12 mouse cellular contexts compared by ENCODE assay signal in the genomic region with DNA sequence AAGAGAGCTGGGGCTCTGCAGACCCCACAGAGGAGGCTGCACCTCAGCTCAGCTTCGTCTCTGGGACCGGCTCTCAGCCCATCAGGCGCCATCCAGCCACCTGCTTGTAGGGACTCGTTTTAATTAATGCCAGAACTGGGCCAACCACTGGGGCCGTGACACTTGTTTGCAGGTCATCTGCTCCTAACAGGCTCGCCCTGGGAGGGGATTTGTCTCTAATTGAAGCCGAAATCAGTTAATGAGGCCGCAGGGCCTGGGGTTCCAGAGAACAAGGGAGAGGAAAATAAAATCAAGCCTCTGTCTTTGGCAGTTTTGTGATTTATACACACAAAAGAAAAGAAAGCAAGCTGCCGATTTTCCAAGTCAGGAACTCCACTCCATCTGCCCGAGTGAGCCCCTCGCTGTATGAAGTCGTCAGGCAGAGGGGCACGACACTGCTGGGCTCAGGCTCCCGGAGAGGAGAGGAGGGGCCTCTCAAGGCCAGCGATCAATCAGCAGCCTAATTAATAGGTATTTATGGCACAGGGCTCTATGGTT.
A peak's percentile ranks its signal among the peaks of the same experiment; 100 is the strongest.
DNase-seq lines count a peak whose midpoint lies in the region; ATAC-seq and TF ChIP-seq lines count a peak whose summit lies in the region.
"Had no signal": no experiment of that assay in that cellular context is flagged by ENCODE, and none has a peak within 500 bp of the region (broad histone marks: within the 10 kb centered on the region; RNA-seq: fewer than 3 reads in every experiment).

No protein-coding gene starts in this region.

- DNase-seq in stomach, postnatal 0 days (ENCODE audit: low spot score), result no peak
- DNase-seq in hindbrain, embryonic 10.5 days (ENCODE audit: low spot score), result peak; percentile 45
- no peak for DNase-seq in heart, postnatal 36 days
- no peak for DNase-seq in lung, postnatal 0 days (ENCODE audit: low spot score)
- no peak for DNase-seq in liver, postnatal 0 days
- DNase-seq in left cerebral cortex, postnatal 25 days (ENCODE audit: low spot score in 2 of 2), result no peak
- DNase-seq: right cerebral cortex, postnatal 4 days had no signal

- no peak overlapping the region for H3K27ac ChIP-seq in stomach, embryonic 16.5 days (ENCODE audit: low read length)
- H3K27ac ChIP-seq in stomach, postnatal 0 days (replicated peaks), result no peak overlapping the region
- peak overlapping the region; percentile 65 for H3K27ac ChIP-seq in hindbrain, embryonic 10.5 days
- 0 out of 2 replicates have a peak overlapping the region, but pooled peaks have one; percentile 2 for H3K27ac ChIP-seq in midbrain, embryonic 12.5 days (replicated peaks)
- no peak overlapping the region for H3K27ac ChIP-seq in lung, postnatal 0 days (ENCODE audit: low read length)
- no peak overlapping the region for H3K27ac ChIP-seq in liver, postnatal 0 days (ENCODE audit: low read depth)
- H3K27ac ChIP-seq: heart, embryonic 10.5 days; kidney, embryonic 15.5 days; limb, embryonic 15.5 days had no signal

- H3K4me1 ChIP-seq in stomach, embryonic 16.5 days (ENCODE audit: control insufficient read depth, insufficient read depth, low read length), result peaks cover 2% of the 10 kb centered on the region; the same call in 1 of the 2 replicates
- no peaks in the 10 kb centered on the region for H3K4me1 ChIP-seq in stomach, postnatal 0 days (replicated peaks; ENCODE audit: control insufficient read depth, insufficient read depth)
- peaks cover 37% of the 10 kb centered on the region for H3K4me1 ChIP-seq in hindbrain, embryonic 10.5 days (replicated peaks)
- peaks cover 32% of the 10 kb centered on the region for H3K4me1 ChIP-seq in midbrain, embryonic 12.5 days
- H3K4me1 ChIP-seq in lung, postnatal 0 days (ENCODE audit: insufficient read depth, low read depth, low read length), result no peaks in the 10 kb centered on the region
- peaks cover 8% of the 10 kb centered on the region; the same call in 1 of the 2 replicates for H3K4me1 ChIP-seq in liver, postnatal 0 days (ENCODE audit: insufficient read depth)

- no peak for TF ChIP-seq CTCF in stomach, postnatal 0 days (IDR thresholded peaks at IDR 0.05; ENCODE audit: low read depth)
- no peak for TF ChIP-seq CTCF in lung, postnatal 0 days (IDR thresholded peaks at IDR 0.05)
- no peak for TF ChIP-seq CTCF in liver, postnatal 0 days (IDR thresholded peaks at IDR 0.05; ENCODE audit: low read depth)

- no peaks in the 10 kb centered on the region for H3K36me3 ChIP-seq in stomach, embryonic 16.5 days (ENCODE audit: control insufficient read depth, insufficient read depth, low read length)
- H3K36me3 ChIP-seq in stomach, postnatal 0 days (ENCODE audit: control insufficient read depth, insufficient read depth, low read length), result no peaks in the 10 kb centered on the region
- no peaks in the 10 kb centered on the region for H3K36me3 ChIP-seq in hindbrain, embryonic 10.5 days
- no peaks in the 10 kb centered on the region for H3K36me3 ChIP-seq in midbrain, embryonic 12.5 days
- no peaks in the 10 kb centered on the region for H3K36me3 ChIP-seq in lung, postnatal 0 days (ENCODE audit: insufficient read depth, low read length)
- no peaks in the 10 kb centered on the region for H3K36me3 ChIP-seq in liver, postnatal 0 days (replicated peaks; ENCODE audit: insufficient read depth, low read length)
- H3K36me3 ChIP-seq: heart, embryonic 10.5 days; kidney, embryonic 15.5 days; limb, embryonic 15.5 days had no signal

- no peak for TF ChIP-seq EP300 in stomach, postnatal 0 days (optimal IDR thresholded peaks at IDR 0.05)
- TF ChIP-seq EP300 in lung, postnatal 0 days (IDR thresholded peaks at IDR 0.05), result no peak
- TF ChIP-seq EP300 in liver, postnatal 0 days (IDR thresholded peaks at IDR 0.05; ENCODE audit: low read depth), result no peak

- no peak overlapping the region for H3K4me3 ChIP-seq in stomach, embryonic 16.5 days (replicated peaks; ENCODE audit: low read length)
- H3K4me3 ChIP-seq in stomach, postnatal 0 days (ENCODE audit: low read depth, low read length), result no peak overlapping the region
- peak overlapping the region; percentile 11 for H3K4me3 ChIP-seq in hindbrain, embryonic 10.5 days
- no peak overlapping the region for H3K4me3 ChIP-seq in midbrain, embryonic 12.5 days
- no peak overlapping the region for H3K4me3 ChIP-seq in lung, postnatal 0 days (ENCODE audit: low read depth, low read length)
- H3K4me3 ChIP-seq in liver, postnatal 0 days (ENCODE audit: low read depth, low read length), result no peak overlapping the region
- H3K4me3 ChIP-seq: heart, embryonic 10.5 days; kidney, embryonic 15.5 days; limb, embryonic 15.5 days had no signal

- no peaks in the 10 kb centered on the region for H3K9me3 ChIP-seq in stomach, embryonic 16.5 days (replicated peaks; ENCODE audit: control insufficient read depth, low read length)
- H3K9me3 ChIP-seq in stomach, postnatal 0 days (ENCODE audit: control insufficient read depth, low read length), result no peaks in the 10 kb centered on the region
- H3K9me3 ChIP-seq in hindbrain, embryonic 10.5 days, result no peaks in the 10 kb centered on the region
- H3K9me3 ChIP-seq in midbrain, embryonic 12.5 days, result no peaks in the 10 kb centered on the region
- no peaks in the 10 kb centered on the region for H3K9me3 ChIP-seq in lung, postnatal 0 days (ENCODE audit: low read length)
- no peaks in the 10 kb centered on the region for H3K9me3 ChIP-seq in liver, postnatal 0 days (ENCODE audit: low read length)
- H3K9me3 ChIP-seq: heart, embryonic 10.5 days; kidney, embryonic 15.5 days; limb, embryonic 15.5 days had no signal

- intact Hi-C loops in heart, postnatal 36 days (cut with DNase I), result no loop called here
- intact Hi-C loops in left cerebral cortex, postnatal 25 days (cut with DNase I), result no loop called here

- no peak for ATAC-seq in stomach, embryonic 16.5 days (ENCODE audit: insufficient read depth, low FRiP score)
- ATAC-seq in stomach, postnatal 0 days (ENCODE audit: low FRiP score, low TSS enrichment), result no peak
- ATAC-seq in midbrain, embryonic 12.5 days (ENCODE audit: low FRiP score, low read depth), result peak; percentile 78; the same call in 1 of the 2 replicates
- no peak for ATAC-seq in lung, postnatal 0 days
- ATAC-seq in liver, postnatal 0 days, result no peak

- H3K27me3 ChIP-seq in stomach, embryonic 16.5 days (ENCODE audit: control insufficient read depth, insufficient read depth, low read length), result no peaks in the 10 kb centered on the region
- H3K27me3 ChIP-seq in stomach, postnatal 0 days (ENCODE audit: control insufficient read depth, insufficient read depth, low read length), result no peaks in the 10 kb centered on the region
- H3K27me3 ChIP-seq in hindbrain, embryonic 10.5 days (ENCODE audit: insufficient read depth, poor library complexity, severe bottlenecking), result peaks cover 65% of the 10 kb centered on the region
- H3K27me3 ChIP-seq in midbrain, embryonic 12.5 days, result peaks cover 50% of the 10 kb centered on the region
- no peaks in the 10 kb centered on the region for H3K27me3 ChIP-seq in lung, postnatal 0 days (replicated peaks; ENCODE audit: insufficient read depth, low read length)
- no peaks in the 10 kb centered on the region for H3K27me3 ChIP-seq in liver, postnatal 0 days (ENCODE audit: insufficient read depth, low read length)
- H3K27me3 ChIP-seq: kidney, embryonic 15.5 days had no signal

- H3K4me2 ChIP-seq in stomach, embryonic 16.5 days (ENCODE audit: low read depth, low read length), result no peak overlapping the region
- no peak overlapping the region for H3K4me2 ChIP-seq in stomach, postnatal 0 days (replicated peaks; ENCODE audit: low read depth)
- peak overlapping the region; percentile 27 for H3K4me2 ChIP-seq in midbrain, embryonic 12.5 days (replicated peaks)
- H3K4me2 ChIP-seq in lung, postnatal 0 days (replicated peaks; ENCODE audit: low read depth, low read length), result no peak overlapping the region
- H3K4me2 ChIP-seq in liver, postnatal 0 days (ENCODE audit: low read depth, low read length), result no peak overlapping the region
- H3K4me2 ChIP-seq: kidney, embryonic 15.5 days; limb, embryonic 15.5 days had no signal

- WGBS in stomach, embryonic 16.5 days, result 41% methylated on average over 15 of the region's 15 CpGs
- WGBS in stomach, postnatal 0 days, result 48% methylated on average over 15 of the region's 15 CpGs
- 3% methylated on average over 15 of the region's 15 CpGs for WGBS in hindbrain, embryonic 10.5 days
- 5% methylated on average over 15 of the region's 15 CpGs for WGBS in midbrain, embryonic 12.5 days
- 38% methylated on average over 15 of the region's 15 CpGs for WGBS in lung, postnatal 0 days
- WGBS in liver, postnatal 0 days (ENCODE audit: insufficient replicate concordance), result 53% methylated on average over 15 of the region's 15 CpGs

- H3K9ac ChIP-seq in stomach, embryonic 16.5 days (ENCODE audit: low read length), result peak overlapping the region; percentile 37
- no peak overlapping the region for H3K9ac ChIP-seq in stomach, postnatal 0 days (ENCODE audit: low read length)
- 0 out of 2 replicates have a peak overlapping the region, but pooled peaks have one; percentile 2 for H3K9ac ChIP-seq in midbrain, embryonic 12.5 days (replicated peaks)
- H3K9ac ChIP-seq in lung, postnatal 0 days (replicated peaks; ENCODE audit: low read depth), result no peak overlapping the region
- H3K9ac ChIP-seq in liver, postnatal 0 days (replicated peaks), result no peak overlapping the region
- H3K9ac ChIP-seq: kidney, embryonic 15.5 days; limb, embryonic 15.5 days had no signal

Comparison
In these comparisons a context has a peak if more than half of its experiments do, and no peak if none do; other contexts are left out.
1. H3K9ac ChIP-seq: peak in stomach, embryonic 16.5 days (single experiment) and midbrain, embryonic 12.5 days (single experiment); none in stomach, postnatal 0 days (single experiment), lung, postnatal 0 days (single experiment) and liver, postnatal 0 days (single experiment).
2. H3K27ac ChIP-seq: peak in hindbrain, embryonic 10.5 days (single experiment) and midbrain, embryonic 12.5 days (single experiment); none in stomach, embryonic 16.5 days (single experiment), stomach, postnatal 0 days (single experiment), lung, postnatal 0 days (single experiment) and liver, postnatal 0 days (single experiment).